Comparison of ENCODE assay signal across 8 mouse cellular contexts in genomic region chr4:132842281-132842906, GRCm38 (mm10). TPM values are rescaled to one million over a fixed set of nuclear protein-coding genes. Genes with fewer than 3 reads are reported as not detected.
DNase-seq lines count a peak whose midpoint lies in the region; ATAC-seq and TF ChIP-seq lines count a peak whose summit lies in the region.

No protein-coding gene starts in this region.

- WGBS in intestine, embryonic 15.5 days, result under 1% methylated on average over 30 of the region's 30 CpGs
- under 1% methylated on average over 30 of the region's 30 CpGs for WGBS in liver, embryonic 13.5 days (ENCODE audit: insufficient replicate concordance)
- under 1% methylated on average over 30 of the region's 30 CpGs for WGBS in neural tube, embryonic 13.5 days
- WGBS in thymus, adult 2 months, result under 1% methylated on average over 30 of the region's 30 CpGs

- peaks cover 47% of the 10 kb centered on the region for H3K4me1 ChIP-seq in G1E (ENCODE audit: insufficient read depth, low read depth, low read length)
- peaks cover 5% of the 10 kb centered on the region; the same call in 1 of the 2 replicates for H3K4me1 ChIP-seq in intestine, embryonic 15.5 days (replicated peaks)
- H3K4me1 ChIP-seq in liver, embryonic 13.5 days (replicated peaks), result peaks cover 29% of the 10 kb centered on the region
- peaks cover 19% of the 10 kb centered on the region for H3K4me1 ChIP-seq in neural tube, embryonic 13.5 days (replicated peaks)
- 0 out of 2 replicates have a peak, but pooled peaks cover 6% of the 10 kb centered on the region for H3K4me1 ChIP-seq in thymus, adult 2 months (replicated peaks; ENCODE audit: control insufficient read depth, insufficient read depth, low read length)

- H3K27ac ChIP-seq in intestine, embryonic 15.5 days, result peak overlapping the region; percentile 67
- peak overlapping the region; percentile 78 for H3K27ac ChIP-seq in liver, embryonic 13.5 days
- peak overlapping the region; percentile 79 for H3K27ac ChIP-seq in neural tube, embryonic 13.5 days (replicated peaks)
- no peak overlapping the region for H3K27ac ChIP-seq in thymus, adult 2 months (ENCODE audit: control insufficient read depth, insufficient read depth, low read length)

- peak overlapping the region; percentile 70 for H3K9ac ChIP-seq in intestine, embryonic 15.5 days
- H3K9ac ChIP-seq in liver, embryonic 13.5 days, result peak overlapping the region; percentile 90
- peak overlapping the region; percentile 95 for H3K9ac ChIP-seq in neural tube, embryonic 13.5 days

- peak overlapping the region; percentile 80 for H3K4me3 ChIP-seq in G1E (ENCODE audit: low read depth, low read length)
- H3K4me3 ChIP-seq in intestine, embryonic 15.5 days (replicated peaks), result peak overlapping the region; percentile 80
- peak overlapping the region; percentile 89 for H3K4me3 ChIP-seq in liver, embryonic 13.5 days (replicated peaks)
- H3K4me3 ChIP-seq in neural tube, embryonic 13.5 days, result peak overlapping the region; percentile 89
- H3K4me3 ChIP-seq in thymus, adult 2 months (ENCODE audit: control insufficient read depth, insufficient read depth, low read length), result peak overlapping the region; percentile 78

- no peak for ATAC-seq in G1E (ENCODE audit: extremely low read depth, insufficient number of reproducible peaks, low FRiP score, poor library complexity, severe bottlenecking)
- ATAC-seq in intestine, embryonic 15.5 days, result peak; percentile 46
- peak; percentile 45; the same call in 1 of the 2 replicates for ATAC-seq in liver, embryonic 13.5 days (ENCODE audit: low read depth)
- ATAC-seq in neural tube, embryonic 13.5 days (ENCODE audit: low read depth), result peak; percentile 59

- no peak for TF ChIP-seq CTCF in G1E (IDR thresholded peaks at IDR 0.05; ENCODE audit: low read depth, low read length)
- no peak for TF ChIP-seq CTCF in thymus, adult 2 months (IDR thresholded peaks at IDR 0.05; ENCODE audit: borderline replicate concordance, control insufficient read depth, extremely low read depth, insufficient read depth, low read length, poor library complexity)

- H3K9me3 ChIP-seq in G1E (replicated peaks), result no peaks in the 10 kb centered on the region
- H3K9me3 ChIP-seq in intestine, embryonic 15.5 days, result no peaks in the 10 kb centered on the region
- H3K9me3 ChIP-seq in liver, embryonic 13.5 days (replicated peaks), result no peaks in the 10 kb centered on the region
- no peaks in the 10 kb centered on the region for H3K9me3 ChIP-seq in neural tube, embryonic 13.5 days

- peak overlapping the region; percentile 71 for H3K4me2 ChIP-seq in intestine, embryonic 15.5 days (replicated peaks)
- H3K4me2 ChIP-seq in liver, embryonic 13.5 days, result peak overlapping the region; percentile 85
- H3K4me2 ChIP-seq in neural tube, embryonic 13.5 days, result peak overlapping the region; percentile 65

- peaks cover 38% of the 10 kb centered on the region for H3K36me3 ChIP-seq in G1E (replicated peaks)
- peaks cover 17% of the 10 kb centered on the region for H3K36me3 ChIP-seq in intestine, embryonic 15.5 days
- peaks cover 31% of the 10 kb centered on the region for H3K36me3 ChIP-seq in liver, embryonic 13.5 days
- H3K36me3 ChIP-seq in neural tube, embryonic 13.5 days, result peaks cover 35% of the 10 kb centered on the region
- H3K36me3 ChIP-seq in thymus, adult 2 months (ENCODE audit: control insufficient read depth, insufficient read depth, low read length), result peaks cover 22% of the 10 kb centered on the region

- DNase-seq in 3T3-L1 (ENCODE audit: low read depth, low spot score) (peak; percentile 55), G1E (ENCODE audit: low spot score) (peak; percentile 10)
- DNase-seq in cerebellum, adult 9-10 months, result peak; percentile 34
- peak; percentile 6 for DNase-seq in forelimb bud, embryonic 11.5 days (ENCODE audit: low read depth, low spot score)
- DNase-seq in liver, embryonic 13.5 days, result peak; percentile 22
- DNase-seq in thymus, adult 2 months, result peak; percentile 39

- no peak for TF ChIP-seq POLR2A in thymus, adult 2 months (IDR thresholded peaks at IDR 0.05; ENCODE audit: control insufficient read depth, extremely low read depth, insufficient read depth, low read length, poor library complexity)

- H3K27me3 ChIP-seq in G1E (ENCODE audit: insufficient read depth, low read length), result no peaks in the 10 kb centered on the region
- no peaks in the 10 kb centered on the region for H3K27me3 ChIP-seq in intestine, embryonic 15.5 days (replicated peaks)
- H3K27me3 ChIP-seq in liver, embryonic 13.5 days, result no peaks in the 10 kb centered on the region
- H3K27me3 ChIP-seq in neural tube, embryonic 13.5 days, result no peaks in the 10 kb centered on the region
- no peaks in the 10 kb centered on the region for H3K27me3 ChIP-seq in thymus, adult 2 months (ENCODE audit: control insufficient read depth, insufficient read depth, low read length)

RNA-seq across cellular contexts. Expression of gene Ppp1r8, which starts 0.6 kb away (rescaled TPM):
- 52.9 and 58.8 TPM in 2 replicates for total RNA-seq in G1E (2014; fragmentation: Nextera tagmentation)
- 69.7 and 73.5 TPM in 2 replicates for total RNA-seq in G1E (2017)
- polyA plus RNA-seq in G1E (2012), result 42.8 and 52.6 TPM in 2 replicates
- 50.4 and 54.1 TPM in 2 replicates for polyA plus RNA-seq in intestine, embryonic 15.5 days (2015; fragmentation: Nextera tagmentation; extraction: Ambion mirVana)
- 29.9 and 32.1 TPM in 2 replicates for polyA plus RNA-seq in liver, embryonic 13.5 days (2015; fragmentation: Nextera tagmentation; extraction: Ambion mirVana)
- 44.8 and 49.5 TPM in 2 replicates for polyA plus RNA-seq in neural tube, embryonic 13.5 days (2015; fragmentation: Nextera tagmentation; extraction: Ambion mirVana)
- 65.9 and 74.4 TPM in 2 replicates for polyA plus RNA-seq in thymus, adult 2 months (2012; rRNA removed)

RNA-seq across cellular contexts. Expression of gene Stx12, which starts 41.9 kb away (rescaled TPM):
- 34.8 and 36.9 TPM in 2 replicates for total RNA-seq in G1E (2014; fragmentation: Nextera tagmentation)
- total RNA-seq in G1E (2017), result 35.2 and 39.6 TPM in 2 replicates
- 6.6 and 6.7 TPM in 2 replicates for polyA plus RNA-seq in G1E (2012)
- polyA plus RNA-seq in intestine, embryonic 15.5 days (2015; fragmentation: Nextera tagmentation; extraction: Ambion mirVana), result 54.2 and 57.7 TPM in 2 replicates
- 17.6 and 20.5 TPM in 2 replicates for polyA plus RNA-seq in liver, embryonic 13.5 days (2015; fragmentation: Nextera tagmentation; extraction: Ambion mirVana)
- 134 and 143 TPM in 2 replicates for polyA plus RNA-seq in neural tube, embryonic 13.5 days (2015; fragmentation: Nextera tagmentation; extraction: Ambion mirVana)
- polyA plus RNA-seq in thymus, adult 2 months (2012; rRNA removed), result 14.0 and 16.1 TPM in 2 replicates

RNA-seq across cellular contexts. Expression of gene Themis2, which starts 46.2 kb away (rescaled TPM):
- total RNA-seq in G1E (2014; fragmentation: Nextera tagmentation) (0.38 TPM in 1 of 2 replicates, not detected in the other), G1E (2017) (0.29 and 0.55 TPM in 2 replicates)
- 0.16 and 0.32 TPM in 2 replicates for polyA plus RNA-seq in G1E (2012)
- 1.7 and 2.0 TPM in 2 replicates for polyA plus RNA-seq in intestine, embryonic 15.5 days (2015; fragmentation: Nextera tagmentation; extraction: Ambion mirVana)
- 1.7 and 2.4 TPM in 2 replicates for polyA plus RNA-seq in liver, embryonic 13.5 days (2015; fragmentation: Nextera tagmentation; extraction: Ambion mirVana)
- 0.47 and 0.90 TPM in 2 replicates for polyA plus RNA-seq in neural tube, embryonic 13.5 days (2015; fragmentation: Nextera tagmentation; extraction: Ambion mirVana)
- polyA plus RNA-seq in thymus, adult 2 months (2012; rRNA removed), result 9.9 and 11.4 TPM in 2 replicates
